Mouse (Mus musculus): ENCODE results near the gene Tango6. TPM values are rescaled to one million over a fixed set of nuclear protein-coding genes. Genes with fewer than 3 reads are reported as not detected.
A peak's percentile ranks its signal among the peaks of the same experiment; 100 is the strongest.

Gene Tango6
- polyA plus RNA-seq, 1 experiment from 2014 or later = 6.7 TPM

DNA sequence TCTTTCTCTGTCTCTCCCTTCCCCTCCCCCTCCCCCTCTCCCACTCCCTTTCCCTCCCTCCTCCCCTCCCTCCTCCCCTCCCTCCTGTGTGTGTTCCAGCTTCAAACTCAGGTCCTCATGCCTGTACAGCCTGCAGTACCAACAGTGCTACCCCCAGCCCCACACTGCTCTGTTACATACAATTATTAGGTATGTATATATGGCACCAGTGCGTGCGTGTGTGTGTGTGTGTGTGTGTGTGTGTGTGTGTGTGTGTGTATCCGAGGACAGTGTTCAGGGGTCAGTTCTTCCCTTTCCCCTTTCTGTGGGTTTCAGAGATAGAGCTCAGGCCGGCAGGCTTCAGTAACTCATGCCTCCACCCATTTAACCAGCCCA is 134.3 kb downstream of the Tango6 start:
- Histone ChIP-seq H3K36me3 (no peaks in the 10 kb centered on the region), H3K27me3 (no peaks in the 10 kb centered on the region), H3K9ac (no peak overlapping the region), H3K27ac (peak overlapping the region; percentile 7; the same call in 1 of the 2 replicates), H3K4me3 (no peak overlapping the region), H3K9me3 (replicated peaks) (no peaks in the 10 kb centered on the region), H3K4me1 (replicated peaks) (peaks cover 17% of the 10 kb centered on the region), H3K4me2 (no peak overlapping the region)
- WGBS = 64% methylated on average over 4 of the region's 4 CpGs
- ATAC-seq (replicated peaks; ENCODE audit: insufficient number of reproducible peaks, insufficient read depth, low FRiP score, low read depth) = no peak

DNA sequence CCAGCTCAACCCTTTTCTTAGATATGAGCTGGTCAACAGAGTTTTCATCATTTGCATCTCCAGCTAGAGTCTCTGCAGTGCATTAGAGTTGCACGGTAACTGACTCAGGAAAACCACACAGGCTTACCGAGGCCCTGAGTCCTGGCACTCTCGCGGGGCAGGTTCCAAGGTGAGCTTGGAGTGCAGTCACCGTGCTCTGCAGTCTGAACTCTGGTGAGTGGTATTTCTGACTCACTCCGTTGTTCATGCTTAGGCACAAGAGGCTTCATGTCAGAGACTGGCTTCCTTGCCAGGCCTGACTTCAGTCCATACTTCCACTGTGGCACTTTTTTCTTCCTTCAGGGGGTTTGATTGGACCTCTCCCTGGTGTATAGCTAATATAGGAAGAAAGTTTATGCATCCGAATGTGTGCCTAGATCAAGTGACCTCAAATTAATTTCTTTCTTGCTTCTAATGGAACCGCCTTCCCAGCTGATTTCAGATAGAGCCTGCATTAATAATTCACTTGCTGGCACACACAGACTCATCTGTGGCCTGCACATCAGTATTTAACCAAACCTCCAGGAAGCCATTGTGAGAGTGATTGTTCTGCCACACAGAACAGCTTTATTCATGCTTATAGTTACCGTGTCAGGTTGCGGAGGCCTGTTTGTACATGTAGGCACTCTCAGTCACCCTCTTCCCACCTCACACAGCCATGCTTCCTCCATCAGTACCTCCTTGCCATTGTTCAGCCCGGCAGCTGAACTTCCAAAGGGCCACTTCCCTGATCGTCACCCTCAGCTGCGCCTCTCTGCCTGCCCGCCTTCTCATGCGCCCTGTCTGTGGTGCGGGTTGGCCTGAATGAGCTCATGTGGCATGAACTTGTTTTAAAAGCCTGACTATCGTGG is 136.0 kb downstream of the Tango6 start:
- Histone ChIP-seq H3K4me2 (no peak overlapping the region), H3K4me3 (no peak overlapping the region), H3K27ac (peak overlapping the region; percentile 17; the same call in 1 of the 2 replicates), H3K4me1 (replicated peaks) (peaks cover 17% of the 10 kb centered on the region), H3K9me3 (replicated peaks) (no peaks in the 10 kb centered on the region), H3K27me3 (no peaks in the 10 kb centered on the region), H3K9ac (no peak overlapping the region), H3K36me3 (no peaks in the 10 kb centered on the region)
- WGBS = 85% methylated on average over 17 of the region's 17 CpGs
- no peak for ATAC-seq (replicated peaks; ENCODE audit: insufficient number of reproducible peaks, insufficient read depth, low FRiP score, low read depth)

GRCm38 (mm10) chr8:106819581-106819980 is 136.7 kb downstream of the Tango6 start:
- Histone ChIP-seq H3K4me3 (no peak overlapping the region), H3K36me3 (no peaks in the 10 kb centered on the region), H3K9me3 (replicated peaks) (no peaks in the 10 kb centered on the region), H3K9ac (no peak overlapping the region), H3K27me3 (no peaks in the 10 kb centered on the region), H3K4me2 (no peak overlapping the region), H3K4me1 (replicated peaks) (peaks cover 17% of the 10 kb centered on the region), H3K27ac (no peak overlapping the region)
- 77% methylated on average over 3 of the region's 3 CpGs for WGBS
- no peak for ATAC-seq (replicated peaks; ENCODE audit: insufficient number of reproducible peaks, insufficient read depth, low FRiP score, low read depth)

DNA sequence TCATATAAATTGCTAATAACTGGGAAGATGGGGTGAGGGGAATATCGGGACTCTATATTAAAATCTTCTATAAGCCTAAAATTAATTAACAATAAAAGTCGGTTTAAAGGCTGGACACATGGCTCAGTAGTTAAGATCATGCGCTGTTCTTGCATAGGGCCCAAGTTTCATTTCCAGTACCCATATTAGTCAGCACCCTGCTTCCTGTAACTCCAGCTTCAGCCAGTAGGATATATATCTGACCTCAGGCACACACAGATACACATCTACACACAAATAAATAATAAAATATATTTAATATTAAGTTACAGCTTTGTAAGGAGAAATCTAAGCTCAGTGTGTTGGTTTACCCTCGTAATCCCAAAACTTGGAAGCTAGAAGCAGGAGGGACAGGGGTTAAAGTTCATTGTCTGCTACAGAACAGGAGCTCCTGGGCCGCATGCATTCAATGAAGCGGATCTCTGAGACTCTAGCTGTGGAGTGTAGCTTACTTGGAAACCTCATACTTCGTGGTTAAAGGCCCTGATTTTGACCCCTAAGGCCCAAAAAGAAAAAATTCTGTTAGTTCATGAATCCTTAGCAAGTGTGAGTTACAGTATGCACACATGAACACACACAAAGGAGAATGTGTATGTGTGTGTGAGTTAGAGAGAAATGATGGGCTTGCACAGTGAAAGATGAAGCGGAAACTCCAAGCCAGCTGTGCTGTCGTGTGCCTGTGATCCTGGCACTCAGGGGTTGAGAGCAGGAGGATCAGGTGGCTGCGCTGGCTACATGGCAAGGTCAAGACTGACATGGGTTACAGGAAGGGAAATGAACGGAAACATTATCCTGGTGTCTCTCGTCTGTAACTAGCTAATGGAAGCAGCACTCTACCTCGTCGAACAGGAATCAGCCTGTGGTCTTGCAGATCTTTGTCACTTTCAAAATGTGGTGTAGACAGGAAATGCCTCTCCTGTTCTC is 138.0 kb downstream of the Tango6 start:
- Histone ChIP-seq H3K9ac (no peak overlapping the region), H3K4me2 (no peak overlapping the region), H3K27ac (no peak overlapping the region), H3K9me3 (replicated peaks) (no peaks in the 10 kb centered on the region), H3K27me3 (no peaks in the 10 kb centered on the region), H3K36me3 (no peaks in the 10 kb centered on the region), H3K4me1 (replicated peaks) (peaks cover 13% of the 10 kb centered on the region), H3K4me3 (no peak overlapping the region)
- 65% methylated on average over 14 of the region's 14 CpGs for WGBS
- ATAC-seq (replicated peaks; ENCODE audit: insufficient number of reproducible peaks, insufficient read depth, low FRiP score, low read depth) = no peak

GRCm38 (mm10) chr8:106828921-106829320 is 146.1 kb downstream of the Tango6 start:
- H3K9me3 ChIP-seq (replicated peaks) = no peaks in the 10 kb centered on the region
- no peaks in the 10 kb centered on the region for H3K36me3 ChIP-seq
- H3K27me3 ChIP-seq = no peaks in the 10 kb centered on the region
- H3K4me3 ChIP-seq = no peak overlapping the region
- ATAC-seq (replicated peaks; ENCODE audit: insufficient number of reproducible peaks, insufficient read depth, low FRiP score, low read depth) = no peak
- H3K4me2 ChIP-seq = no peak overlapping the region
- no peak overlapping the region for H3K27ac ChIP-seq
- H3K9ac ChIP-seq = no peak overlapping the region
- 80% methylated on average over 6 of the region's 6 CpGs for WGBS
- no peaks in the 10 kb centered on the region for H3K4me1 ChIP-seq (replicated peaks)

DNA sequence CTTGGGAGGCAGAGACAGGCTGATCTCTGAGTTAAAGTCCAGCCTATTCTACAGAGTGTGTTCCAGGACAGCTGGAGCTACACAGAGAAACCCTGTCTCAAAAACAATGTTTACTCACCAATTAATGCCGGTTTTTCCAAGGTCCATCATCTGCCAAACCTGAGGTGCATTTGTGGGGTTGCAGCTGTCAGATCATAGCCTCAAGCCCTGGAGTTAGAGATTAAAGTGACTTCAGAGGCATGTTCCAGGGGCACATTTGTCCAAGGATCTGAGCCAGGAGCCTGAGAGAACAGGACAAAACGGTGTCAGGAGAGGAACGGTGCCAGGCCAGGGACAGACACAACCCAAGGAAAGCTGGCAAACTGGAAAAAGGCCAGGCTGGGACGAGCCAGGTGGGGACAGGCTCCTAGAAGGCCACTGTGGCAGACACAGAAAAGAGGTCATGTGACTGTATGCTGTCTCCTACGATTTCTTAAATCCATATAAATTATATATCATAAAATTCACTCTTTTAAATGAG is 146.7 kb downstream of the Tango6 start:
- Histone ChIP-seq H3K9me3 (replicated peaks) (no peaks in the 10 kb centered on the region), H3K27ac (no peak overlapping the region), H3K9ac (no peak overlapping the region), H3K27me3 (no peaks in the 10 kb centered on the region), H3K4me3 (no peak overlapping the region), H3K36me3 (no peaks in the 10 kb centered on the region), H3K4me1 (replicated peaks) (peaks cover 1% of the 10 kb centered on the region), H3K4me2 (no peak overlapping the region)
- ATAC-seq (replicated peaks; ENCODE audit: insufficient number of reproducible peaks, insufficient read depth, low FRiP score, low read depth) = no peak
- WGBS = 76% methylated on average over 5 of the region's 5 CpGs

GRCm38 (mm10) chr8:106834899-106835298 is 152.0 kb downstream of the Tango6 start:
- H3K4me1 ChIP-seq (replicated peaks) = peaks cover 33% of the 10 kb centered on the region
- 24% methylated on average over 1 of the region's 1 CpGs for WGBS
- no peaks in the 10 kb centered on the region for H3K36me3 ChIP-seq
- no peak overlapping the region for H3K4me3 ChIP-seq
- no peaks in the 10 kb centered on the region for H3K27me3 ChIP-seq
- no peaks in the 10 kb centered on the region for H3K9me3 ChIP-seq (replicated peaks)
- ATAC-seq (replicated peaks; ENCODE audit: insufficient number of reproducible peaks, insufficient read depth, low FRiP score, low read depth) = peak; percentile 82
- H3K27ac ChIP-seq = peak overlapping the region; percentile 82
- H3K4me2 ChIP-seq = 0 out of 2 replicates have a peak overlapping the region, but pooled peaks have one; percentile 19
- no peak overlapping the region for H3K9ac ChIP-seq

- Histone ChIP-seq H3K27ac (no peak overlapping the region), H3K9me3 (replicated peaks) (no peaks in the 10 kb centered on the region), H3K4me3 (no peak overlapping the region), H3K4me2 (no peak overlapping the region), H3K4me1 (replicated peaks) (peaks cover 38% of the 10 kb centered on the region), H3K36me3 (no peaks in the 10 kb centered on the region), H3K9ac (no peak overlapping the region), H3K27me3 (no peaks in the 10 kb centered on the region)
- no peak for ATAC-seq (replicated peaks; ENCODE audit: insufficient number of reproducible peaks, insufficient read depth, low FRiP score, low read depth)
- WGBS = 67% methylated on average over 6 of the region's 6 CpGs
These were observed 153.7 kb downstream of the Tango6 start for GRCm38 (mm10) chr8:106836525-106836924.

GRCm38 (mm10) chr8:106838803-106839202 is 155.9 kb downstream of the Tango6 start:
- H3K9ac ChIP-seq = 0 out of 2 replicates have a peak overlapping the region, but pooled peaks have one; percentile 32
- H3K4me1 ChIP-seq (replicated peaks) = peaks cover 38% of the 10 kb centered on the region
- ATAC-seq (replicated peaks; ENCODE audit: insufficient number of reproducible peaks, insufficient read depth, low FRiP score, low read depth) = no peak

DNA sequence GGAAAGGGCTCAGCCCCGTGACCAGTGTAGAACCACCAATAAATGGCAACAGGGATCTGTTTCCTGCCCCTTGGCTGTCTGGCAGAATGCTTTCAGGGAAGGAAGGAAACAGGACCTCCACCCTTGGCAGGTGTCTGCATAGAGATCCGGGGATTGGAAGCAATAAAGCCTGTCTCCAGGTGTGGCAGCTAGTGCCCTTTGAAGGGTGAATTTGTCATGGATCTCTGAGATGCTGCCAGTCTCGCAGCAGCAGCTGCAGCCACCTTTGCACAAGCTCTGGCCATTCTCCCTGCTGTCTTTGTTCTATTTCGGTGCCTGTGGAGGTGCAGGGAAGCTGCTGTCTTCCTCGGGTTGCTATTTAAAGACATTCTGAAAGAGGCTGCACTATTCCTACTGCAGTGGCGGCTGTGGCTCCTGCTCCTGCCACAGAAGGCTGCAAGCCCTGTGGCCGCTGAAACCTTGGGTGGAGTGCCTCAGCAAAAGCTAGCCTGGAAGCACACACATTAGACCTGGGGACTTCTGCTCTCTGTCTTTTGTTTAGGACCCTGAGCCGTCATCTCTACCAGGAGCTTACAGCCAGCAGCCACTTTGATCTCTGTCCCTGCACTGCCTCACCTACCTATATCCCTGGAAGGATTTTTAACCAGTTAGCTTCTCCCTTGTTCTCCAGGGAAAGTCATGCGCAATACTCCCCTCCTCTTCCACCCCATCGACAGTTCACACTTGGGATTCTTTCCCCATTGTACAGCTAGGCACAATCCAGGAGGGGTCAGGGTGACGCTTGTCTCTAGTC is 156.5 kb downstream of the Tango6 start:
- peak; percentile 67 for ATAC-seq (replicated peaks; ENCODE audit: insufficient number of reproducible peaks, insufficient read depth, low FRiP score, low read depth)
- Histone ChIP-seq H3K4me3 (no peak overlapping the region), H3K4me2 (peak overlapping the region; percentile 38), H3K27me3 (no peaks in the 10 kb centered on the region), H3K9me3 (replicated peaks) (no peaks in the 10 kb centered on the region), H3K9ac (peak overlapping the region; percentile 32; the same call in 1 of the 2 replicates), H3K27ac (peak overlapping the region; percentile 95), H3K4me1 (replicated peaks) (peaks cover 38% of the 10 kb centered on the region), H3K36me3 (no peaks in the 10 kb centered on the region)
- 29% methylated on average over 11 of the region's 11 CpGs for WGBS

More at GRCm38 (mm10) chr8:106838803-106839202, 155.9 kb downstream of the Tango6 start:
- Histone ChIP-seq H3K27ac (peak overlapping the region; percentile 95), H3K36me3 (no peaks in the 10 kb centered on the region), H3K27me3 (no peaks in the 10 kb centered on the region), H3K9me3 (replicated peaks) (no peaks in the 10 kb centered on the region), H3K4me3 (no peak overlapping the region), H3K4me2 (peak overlapping the region; percentile 38)
- WGBS = 55% methylated on average over 6 of the region's 6 CpGs

Data from heart, embryonic 15.5 days (tissue).